Mouse (Mus musculus) stomach, embryonic 14.5 days (tissue): ENCODE results near the gene Cic. TPM values are rescaled to one million over a fixed set of nuclear protein-coding genes. Genes with fewer than 3 reads are reported as not detected.

Experiments
- ATAC-seq: fragments of 200-750 bp; cut with Nextera tagmentation; 2 replicates; pipeline ENCODE4 v1.8.0; 2017; ENCODE audit warnings: low read depth, moderate TSS enrichment; ENCODE audit not compliant: insufficient number of reproducible peaks, insufficient read depth, low FRiP score
- H3K27ac ChIP-seq: fragments of 300-500 bp; sonication (generic); 2 replicates; pipeline ENCODE4 v1.5.1; 2014; ENCODE audit warnings: mild to moderate bottlenecking, low read length, moderate library complexity, mixed read lengths
- H3K27me3 ChIP-seq: fragments of 300-500 bp; sonication (generic); 2 replicates; pipeline ENCODE4 v1.6.1; 2014; ENCODE audit warnings: low read length, control low read depth, mixed read lengths; ENCODE audit not compliant: control insufficient read depth, insufficient read depth
- H3K36me3 ChIP-seq: fragments of 300-500 bp; sonication (generic); 2 replicates; pipeline ENCODE4 v1.6.1; 2014; ENCODE audit warnings: mild to moderate bottlenecking, control low read depth, low read length, moderate library complexity, mixed read lengths; ENCODE audit not compliant: control insufficient read depth, insufficient read depth
- H3K4me1 ChIP-seq: fragments of 300-500 bp; sonication (generic); 2 replicates; pipeline ENCODE4 v1.6.1; 2014; ENCODE audit warnings: low read length, control low read depth, mixed read lengths; ENCODE audit not compliant: control insufficient read depth, insufficient read depth
- H3K4me2 ChIP-seq: fragments of 300-500 bp; sonication (generic); replicated peaks from 2 replicates; pipeline ENCODE4 v1.6.1; 2014; ENCODE audit warnings: low read depth, low read length, control low read depth
- H3K4me3 ChIP-seq: fragments of 300-500 bp; sonication (generic); 2 replicates; pipeline ENCODE4 v1.5.1; 2014; ENCODE audit warnings: low read depth, low read length, control low read depth
- H3K9ac ChIP-seq: fragments of 300-500 bp; sonication (generic); replicated peaks from 2 replicates; pipeline ENCODE4 v1.6.1; 2014; ENCODE audit warnings: low read depth, mild to moderate bottlenecking, control low read depth, low read length, moderate library complexity, mixed read lengths
- H3K9me3 ChIP-seq: fragments of 300-500 bp; sonication (generic); 2 replicates; pipeline ENCODE4 v1.6.1; 2016; ENCODE audit warnings: low read depth, low read length, control low read depth; ENCODE audit not compliant: control insufficient read depth
- WGBS: fragments of 180-500 bp; shearing (Covaris S2); extraction: QIAGEN DNeasy Blood & Tissue Kit; methylation state at CpG from one replicate; pipeline ENCODE4 v1.1.7; 2014; 5-methylcytosine and 5-hydroxymethylcytosine counted together
- polyA plus RNA-seq: library from polyadenylated mRNA; unstranded; fragments of >200 nt; fragmentation: Nextera tagmentation; extraction: Ambion mirVana; gene quantifications from 2 replicates; pipeline ENCODE4 v1.2.1, GENCODE M21; 2014

Gene Cic
- 51.4 and 54.1 TPM in 2 replicates for polyA plus RNA-seq

DNA sequence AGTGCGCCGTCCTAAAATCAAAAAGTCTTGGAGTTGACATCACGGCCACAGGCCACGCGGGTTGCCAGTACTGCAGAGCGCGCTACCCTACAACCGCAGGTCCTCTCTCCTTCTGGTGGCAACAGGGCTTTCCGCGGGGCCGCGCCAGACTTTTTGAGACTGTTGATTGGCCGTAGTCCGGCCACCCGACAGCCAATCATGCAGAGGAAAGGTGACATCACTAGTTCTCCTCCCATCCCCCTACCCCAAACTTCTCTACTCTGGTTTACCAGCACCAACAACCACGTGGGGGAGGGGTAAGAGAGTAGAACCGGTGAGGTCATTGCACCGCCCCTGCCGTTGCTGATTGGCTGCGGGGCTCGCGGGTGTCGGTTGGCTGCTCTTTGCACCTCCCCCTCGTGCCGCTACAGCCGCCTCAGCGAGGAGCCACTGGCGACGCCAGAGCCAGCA, at the start of gene Cic:
Gene Cic (plus strand): TSS at position 404 of the 450 bp plus-strand sequence.
- Histone ChIP-seq H3K9me3 (no peaks in the 10 kb centered on the region), H3K27me3 (no peaks in the 10 kb centered on the region), H3K9ac (peak within 1 kb of the TSS; percentile 69), H3K27ac (peak within 1 kb of the TSS; percentile 86), H3K4me1 (peaks cover 12% of the 10 kb centered on the region), H3K4me3 (peak within 1 kb of the TSS; percentile 81), H3K36me3 (peaks cover 8% of the 10 kb centered on the region), H3K4me2 (peak within 1 kb of the TSS; percentile 75)
- ATAC-seq, result peak; percentile 89
- WGBS, result 0% methylated on average over 29 of the region's 29 CpGs

DNA sequence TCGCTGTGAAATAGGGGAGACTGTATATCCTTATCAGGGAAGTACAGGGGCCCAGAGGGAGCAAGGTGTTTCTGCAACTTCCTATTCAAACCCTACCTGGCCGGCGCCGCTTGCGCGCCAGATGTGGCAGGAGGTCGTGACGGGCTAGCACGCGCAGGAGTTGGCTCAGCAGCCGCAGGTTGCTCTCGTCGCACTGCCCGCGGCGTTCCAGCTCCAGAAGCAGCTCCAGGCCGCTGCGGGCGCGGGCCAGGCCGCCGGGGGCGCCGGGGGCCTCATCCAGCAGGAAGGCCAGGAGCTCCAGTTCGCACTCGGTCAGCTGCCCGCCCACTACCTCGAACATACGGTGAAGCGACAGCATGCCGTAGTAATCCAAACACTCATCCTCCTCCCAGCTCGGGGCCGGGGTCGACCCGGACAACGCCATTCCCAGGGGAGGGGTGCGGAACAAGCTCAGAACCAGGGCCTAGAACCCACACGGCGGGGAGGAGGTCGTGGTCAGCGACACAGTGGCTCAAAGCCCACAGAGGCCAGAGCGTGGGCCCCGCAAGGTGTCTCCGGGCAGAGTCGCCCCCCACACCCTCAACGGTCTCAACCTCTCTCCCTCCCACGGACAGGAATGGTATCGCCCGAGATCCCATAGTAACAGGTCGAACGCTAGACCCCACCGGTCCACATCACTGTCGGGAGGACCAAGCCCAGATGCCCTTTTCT, 48.6 kb upstream of the Cic start:
- peak overlapping the region; percentile 55 for H3K9ac ChIP-seq
- H3K4me3 ChIP-seq, result peak overlapping the region; percentile 52
- peak overlapping the region; percentile 87 for H3K4me2 ChIP-seq
- H3K36me3 ChIP-seq, result no peaks in the 10 kb centered on the region
- H3K27ac ChIP-seq, result peak overlapping the region; percentile 74; the same call in 1 of the 2 replicates
- WGBS, result under 1% methylated on average over 53 of the region's 53 CpGs
- H3K27me3 ChIP-seq, result no peaks in the 10 kb centered on the region
- H3K9me3 ChIP-seq, result no peaks in the 10 kb centered on the region
- ATAC-seq, result peak; percentile 30; the same call in 1 of the 2 replicates
- peaks cover 25% of the 10 kb centered on the region for H3K4me1 ChIP-seq

DNA sequence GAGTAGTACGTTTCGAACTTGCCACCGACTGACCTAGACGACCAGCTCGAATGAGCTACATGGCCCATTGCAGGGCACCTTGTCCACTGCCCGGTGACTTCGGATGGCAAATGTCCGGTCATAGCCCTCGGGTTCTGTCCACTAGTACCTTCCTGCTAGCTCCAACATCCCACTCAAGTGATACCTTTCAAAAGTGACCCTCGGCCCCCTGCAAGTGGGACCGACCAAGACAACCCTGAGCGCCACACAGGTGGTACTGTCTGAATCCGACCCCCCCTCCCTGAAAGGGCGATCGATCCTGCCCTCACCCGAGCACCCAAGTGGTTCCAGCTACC, 48.1 kb upstream of the Cic start:
- WGBS, result under 1% methylated on average over 16 of the region's 16 CpGs
- Histone ChIP-seq H3K27ac (peak overlapping the region; percentile 74; the same call in 1 of the 2 replicates), H3K9me3 (no peaks in the 10 kb centered on the region), H3K27me3 (no peaks in the 10 kb centered on the region), H3K4me3 (peak overlapping the region; percentile 52), H3K36me3 (no peaks in the 10 kb centered on the region; the same call in 1 of the 2 replicates), H3K9ac (peak overlapping the region; percentile 18; the same call in 1 of the 2 replicates), H3K4me2 (peak overlapping the region; percentile 87), H3K4me1 (peaks cover 25% of the 10 kb centered on the region)
- peak; percentile 4; the same call in 1 of the 2 replicates for ATAC-seq

DNA sequence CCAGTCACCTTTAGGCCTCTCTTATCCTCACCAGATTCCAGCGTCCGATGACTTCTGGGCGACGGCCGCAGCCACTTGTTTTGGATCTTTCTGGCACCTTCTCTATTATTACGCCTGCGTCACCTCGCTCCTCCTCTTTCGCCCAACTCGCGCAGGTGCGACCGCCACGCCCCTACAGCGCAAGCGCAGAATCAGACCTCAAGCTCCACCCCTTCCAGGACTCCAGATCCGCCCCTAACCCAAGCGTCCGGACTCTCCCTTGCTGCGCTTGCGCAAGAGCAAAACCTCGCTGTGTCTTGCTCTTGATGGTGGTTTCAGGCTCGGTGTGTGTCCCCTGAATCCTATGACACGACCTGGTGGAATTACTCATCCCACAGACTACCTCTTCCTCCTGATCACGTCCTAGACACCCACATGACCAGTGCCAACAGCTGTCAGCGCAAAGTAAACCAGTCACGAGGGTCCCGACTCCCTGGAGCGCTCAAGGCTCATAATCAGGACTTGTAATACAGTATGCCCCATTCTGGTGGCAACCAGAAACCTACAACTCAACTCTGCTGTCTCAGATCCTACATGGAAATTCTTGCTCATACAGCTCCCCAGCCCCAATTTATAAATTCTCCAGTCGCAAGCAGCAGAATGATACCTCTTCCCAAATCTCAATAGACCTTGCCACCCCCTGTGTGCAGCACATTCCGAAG, 47.6 kb upstream of the Cic start:
- peak overlapping the region; percentile 74; the same call in 1 of the 2 replicates for H3K27ac ChIP-seq
- H3K4me1 ChIP-seq, result peaks cover 25% of the 10 kb centered on the region
- peak overlapping the region; percentile 87 for H3K4me2 ChIP-seq
- peaks cover under 1% of the 10 kb centered on the region for H3K36me3 ChIP-seq
- no peaks in the 10 kb centered on the region for H3K27me3 ChIP-seq
- ATAC-seq, result peak; percentile 72
- H3K9me3 ChIP-seq, result no peaks in the 10 kb centered on the region
- H3K9ac ChIP-seq, result peak overlapping the region; percentile 18; the same call in 1 of the 2 replicates
- 3% methylated on average over 31 of the region's 31 CpGs for WGBS
- H3K4me3 ChIP-seq, result peak overlapping the region; percentile 52

DNA sequence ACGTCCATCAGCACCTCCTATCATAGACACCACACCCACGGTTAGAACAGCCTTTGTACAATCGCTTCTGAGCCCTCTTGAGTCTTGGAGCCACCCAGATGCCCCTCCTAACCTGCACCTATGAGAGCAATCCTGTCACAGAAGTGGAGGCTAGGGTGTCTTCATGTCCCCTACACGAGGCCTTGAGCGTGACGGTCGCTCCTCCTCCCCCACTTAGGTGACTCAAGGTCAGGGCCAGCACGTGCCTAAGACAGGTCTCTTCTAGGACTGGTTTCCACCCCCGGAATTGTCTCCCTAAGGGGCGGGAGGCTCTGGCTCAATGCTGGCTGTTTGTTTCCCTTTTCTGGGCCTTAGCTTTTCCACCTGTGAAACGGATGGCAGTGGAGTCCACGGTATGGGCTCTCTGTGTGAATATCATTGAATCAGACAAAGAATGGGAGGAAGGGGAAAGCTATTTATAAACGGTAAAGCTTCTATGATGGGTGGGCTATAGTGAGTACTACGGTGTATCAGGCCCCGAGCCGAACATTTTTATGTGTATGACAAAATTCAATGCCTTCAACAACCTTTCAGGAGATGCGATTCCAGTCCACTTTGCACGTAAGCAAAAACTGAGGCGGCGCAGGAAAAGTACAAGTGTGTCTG, 46.9 kb upstream of the Cic start, which contains the start of gene Dedd2:
Gene Dedd2 (minus strand): TSS at position 159 of the 645 bp plus-strand sequence.
- peaks cover 25% of the 10 kb centered on the region for H3K4me1 ChIP-seq
- peak within 1 kb of the TSS; percentile 87 for H3K27ac ChIP-seq
- 6% methylated on average over 20 of the region's 20 CpGs for WGBS
- peaks cover 7% of the 10 kb centered on the region for H3K36me3 ChIP-seq
- peak within 1 kb of the TSS; percentile 87 for H3K4me2 ChIP-seq
- H3K9me3 ChIP-seq, result no peaks in the 10 kb centered on the region
- H3K4me3 ChIP-seq, result peak within 1 kb of the TSS; percentile 52
- no peak for ATAC-seq
- H3K27me3 ChIP-seq, result no peaks in the 10 kb centered on the region
- peak within 1 kb of the TSS; percentile 45 for H3K9ac ChIP-seq

DNA sequence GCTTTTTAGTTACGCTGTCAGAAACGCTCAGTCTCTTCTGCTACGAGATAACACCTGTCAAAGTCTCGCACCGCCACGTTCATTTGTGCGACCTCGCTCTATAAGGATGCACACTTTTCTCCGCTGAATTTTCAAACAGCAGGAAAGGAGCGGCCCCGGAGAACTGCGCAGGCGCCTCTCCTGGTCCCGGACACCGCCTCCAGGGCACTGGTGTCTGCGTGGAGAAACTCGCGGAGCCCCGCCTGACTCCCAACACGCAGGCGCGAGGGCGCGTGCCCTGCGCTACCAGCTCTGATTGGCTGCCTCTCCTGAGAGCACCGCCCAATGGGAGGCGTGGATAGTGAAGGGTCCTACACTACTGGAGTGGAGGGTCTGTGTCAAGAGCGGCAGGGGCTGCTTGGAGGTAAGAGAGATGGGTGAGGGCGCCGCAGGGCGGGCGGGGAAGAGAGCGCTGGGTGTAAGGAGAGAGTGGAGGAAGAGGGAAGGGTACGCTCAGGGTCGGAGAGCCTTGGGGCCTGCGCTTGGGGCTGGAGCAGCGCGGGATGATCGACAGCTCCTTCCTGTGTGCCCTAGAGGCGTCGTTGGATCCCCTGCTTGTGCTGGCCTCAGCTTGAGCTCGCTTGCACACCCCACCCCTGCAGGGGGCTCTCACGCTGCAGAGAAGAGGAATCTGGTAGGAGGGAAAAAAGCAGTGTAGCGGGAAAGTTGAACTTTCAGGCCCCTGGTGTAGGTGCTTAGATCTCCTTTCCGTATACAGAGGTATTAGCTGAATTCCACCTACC, 46.2 kb upstream of the Cic start, which contains the start of gene Zfp526:
Gene Zfp526 (plus strand): TSS at position 324 of the 782 bp plus-strand sequence.
- H3K4me1 ChIP-seq, result peaks cover 25% of the 10 kb centered on the region
- no peaks in the 10 kb centered on the region for H3K27me3 ChIP-seq
- H3K4me2 ChIP-seq, result peak within 1 kb of the TSS; percentile 87
- WGBS, result under 1% methylated on average over 45 of the region's 45 CpGs
- H3K9ac ChIP-seq, result peak within 1 kb of the TSS; percentile 45
- peak within 1 kb of the TSS; percentile 87 for H3K27ac ChIP-seq
- H3K36me3 ChIP-seq, result peaks cover 14% of the 10 kb centered on the region
- no peaks in the 10 kb centered on the region for H3K9me3 ChIP-seq
- ATAC-seq, result peak; percentile 93
- peak within 1 kb of the TSS; percentile 52 for H3K4me3 ChIP-seq

DNA sequence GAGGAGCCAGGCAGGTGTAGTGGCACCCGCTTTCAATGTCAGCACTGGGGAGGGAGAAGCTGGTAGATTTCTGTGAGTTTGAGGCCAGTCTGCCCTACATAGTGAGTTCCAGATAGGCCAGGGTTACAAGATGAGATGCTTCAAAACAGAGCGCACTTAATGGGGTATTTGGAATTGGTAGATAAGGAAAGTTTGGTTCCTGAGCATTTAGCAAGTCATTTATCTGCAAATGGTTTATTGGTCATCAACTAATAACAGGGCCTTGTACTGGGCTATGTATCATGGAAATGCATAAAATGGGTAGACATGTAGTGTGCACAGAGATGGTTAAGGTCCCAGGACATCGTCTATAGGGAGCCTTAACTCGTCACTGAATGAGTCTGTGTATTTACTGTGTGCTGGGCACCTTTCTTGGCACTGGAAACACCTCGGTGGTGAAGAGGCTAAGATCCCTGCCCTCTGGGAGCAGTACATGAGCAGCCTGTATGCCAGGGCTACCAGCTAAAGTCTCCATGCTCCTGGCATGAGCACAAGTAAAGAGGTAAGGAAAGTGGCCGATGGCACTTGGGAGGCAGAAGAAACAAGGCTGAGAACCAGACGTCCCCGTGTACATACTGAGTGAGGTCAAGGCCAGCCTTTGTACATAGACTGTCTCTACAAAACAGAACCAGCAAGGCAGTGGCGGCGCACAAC, 45.1 kb upstream of the Cic start:
- Histone ChIP-seq H3K4me2 (peak overlapping the region; percentile 87), H3K27me3 (no peaks in the 10 kb centered on the region), H3K9ac (no peak overlapping the region), H3K4me1 (peaks cover 25% of the 10 kb centered on the region), H3K27ac (no peak overlapping the region), H3K9me3 (no peaks in the 10 kb centered on the region), H3K36me3 (peaks cover 25% of the 10 kb centered on the region), H3K4me3 (peak overlapping the region; percentile 52)
- 80% methylated on average over 10 of the region's 10 CpGs for WGBS
- no peak for ATAC-seq
